Mouse (Mus musculus) erythroblast, embryonic 14.5 days (primary cell): ENCODE results near the gene Pla2g16.

Experiments
- GATA1 ChIP-seq: IDR thresholded peaks from 2 replicates; pipeline ENCODE4 v1.6.1; 2012; ENCODE audit warnings: low read length, inconsistent platforms, mixed read lengths
- TAL1 ChIP-seq: IDR thresholded peaks from 3 replicates; pipeline ENCODE4 v1.6.1; 2012; ENCODE audit warnings: low read length, inconsistent platforms, mixed read lengths

GRCm38 (mm10) chr19:7569650-7570049 is 12.4 kb downstream of the Pla2g16 start:
- no peak for TF ChIP-seq GATA1
- no peak for TF ChIP-seq TAL1
